In the genomic region with DNA sequence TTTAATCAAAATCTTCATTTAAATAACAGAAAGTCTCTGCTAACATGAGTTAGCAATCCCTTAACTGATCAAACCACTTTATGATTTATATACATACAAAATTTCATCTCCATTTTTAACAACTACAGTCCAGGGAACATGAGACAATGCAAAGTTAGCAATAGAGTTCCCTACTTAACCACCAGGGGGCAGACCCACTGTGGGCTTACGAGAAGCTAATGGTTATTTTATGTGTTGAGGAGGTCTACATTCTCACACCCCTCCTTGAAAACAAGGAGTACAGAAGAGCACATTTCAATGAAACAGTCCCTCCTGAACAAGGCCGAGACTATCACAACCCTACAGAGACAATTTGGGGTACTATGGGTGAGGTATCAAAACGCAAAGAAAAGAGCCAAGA, we compare ENCODE assay signal across 8 mouse cellular contexts. TPM values are rescaled to one million over a fixed set of nuclear protein-coding genes. Genes with fewer than 3 reads are reported as not detected.
DNase-seq lines count a peak whose midpoint lies in the region; ATAC-seq and TF ChIP-seq lines count a peak whose summit lies in the region.

No protein-coding gene starts in this region.

- H3K4me2 ChIP-seq in limb, embryonic 11.5 days (ENCODE audit: low read depth, severe bottlenecking), result no peak overlapping the region

- no peaks in the 10 kb centered on the region for H3K9me3 ChIP-seq in limb, embryonic 11.5 days (ENCODE audit: control insufficient read depth, low read length)

- DNase-seq in frontal cortex, postnatal 36 days (ENCODE audit: low spot score in 2 of 2), result peak; percentile 25 to 52
- no peak for DNase-seq in frontal cortex, postnatal 14 days (ENCODE audit: low spot score in 2 of 2)
- DNase-seq in ovary, postnatal 14 days (ENCODE audit: low spot score), result peak; percentile 32
- no peak for DNase-seq in ovary, adult 18-20 months (ENCODE audit: low spot score)
- peak; percentile 30 to 33 for DNase-seq in cerebellum, adult 2 months
- DNase-seq in limb, embryonic 11.5 days (ENCODE audit: low spot score), result peak; percentile 59
- peak; percentile 37 to 72 for DNase-seq in spleen, postnatal 4 days (ENCODE audit: low spot score in 2 of 2)

- no peak for TF ChIP-seq POLR2A in cerebellum, adult 2 months (IDR thresholded peaks at IDR 0.05; ENCODE audit: borderline replicate concordance, insufficient read depth, low read length)

- H3K4me3 ChIP-seq in cerebellum, adult 2 months (replicated peaks; ENCODE audit: insufficient read depth, low read depth, low read length), result no peak overlapping the region
- no peak overlapping the region for H3K4me3 ChIP-seq in limb, embryonic 11.5 days (ENCODE audit: low read depth, low read length)

- no peak overlapping the region for H3K27ac ChIP-seq in cerebellum, adult 2 months (ENCODE audit: insufficient read depth, low read length)
- H3K27ac ChIP-seq in limb, embryonic 11.5 days (replicated peaks; ENCODE audit: low read depth, low read length), result no peak overlapping the region

- peaks cover 6% of the 10 kb centered on the region for H3K4me1 ChIP-seq in cerebellum, adult 2 months (ENCODE audit: control insufficient read depth, insufficient read depth, low read length)
- no peaks in the 10 kb centered on the region for H3K4me1 ChIP-seq in limb, embryonic 11.5 days (ENCODE audit: control insufficient read depth, insufficient read depth, low read length)

- peak; percentile 47; the same call in 1 of the 2 replicates for ATAC-seq in granulocyte monocyte progenitor cell, adult 5-6 weeks (replicated peaks; ENCODE audit: poor library complexity, severe bottlenecking)
- ATAC-seq in limb, embryonic 11.5 days (ENCODE audit: insufficient number of reproducible peaks, low FRiP score, low TSS enrichment, low read depth), result no peak

- H3K9ac ChIP-seq in limb, embryonic 11.5 days (ENCODE audit: low read length), result no peak overlapping the region

- peak; percentile 35; the same call in 1 of the 2 replicates for TF ChIP-seq CTCF in cerebellum, adult 2 months (IDR thresholded peaks at IDR 0.05; ENCODE audit: borderline replicate concordance, insufficient read depth, low read depth, low read length)

- 55% methylated on average over 3 of the region's 3 CpGs for WGBS in cerebellum, adult 2 months
- 49% methylated on average over 3 of the region's 3 CpGs for WGBS in limb, embryonic 11.5 days

- H3K36me3 ChIP-seq in limb, embryonic 11.5 days (ENCODE audit: control insufficient read depth, insufficient read depth, low read length), result no peaks in the 10 kb centered on the region

- no peaks in the 10 kb centered on the region for H3K27me3 ChIP-seq in cerebellum, adult 2 months (ENCODE audit: control insufficient read depth, insufficient read depth, low read length)
- H3K27me3 ChIP-seq in limb, embryonic 11.5 days (ENCODE audit: control insufficient read depth, insufficient read depth, low read length), result no peaks in the 10 kb centered on the region

RNA-seq across cellular contexts. Expression of a gene that starts 9.0 kb away (rescaled TPM):
- polyA plus RNA-seq in cerebellum, adult 2 months (2012; rRNA removed), result 1.9 and 2.8 TPM in 2 replicates
- total RNA-seq in granulocyte monocyte progenitor cell, adult 5-6 weeks (2014; fragmentation: Nextera tagmentation), result not detected in 2 replicates
- 0.98 TPM in 1 of 2 replicates, not detected in the other for total RNA-seq in granulocyte monocyte progenitor cell, adult 5-6 weeks (2017)
- polyA plus RNA-seq in limb, embryonic 11.5 days (2014; fragmentation: Nextera tagmentation; extraction: Ambion mirVana), result 1.9 and 2.5 TPM in 2 replicates

RNA-seq across cellular contexts. Expression of a gene that starts 33.2 kb away (rescaled TPM):
- polyA plus RNA-seq in cerebellum, adult 2 months (2012; rRNA removed), result 8.9 and 9.5 TPM in 2 replicates
- total RNA-seq in granulocyte monocyte progenitor cell, adult 5-6 weeks (2014; fragmentation: Nextera tagmentation), result 34.6 and 35.7 TPM in 2 replicates
- 39.8 and 44.6 TPM in 2 replicates for total RNA-seq in granulocyte monocyte progenitor cell, adult 5-6 weeks (2017)
- polyA plus RNA-seq in limb, embryonic 11.5 days (2014; fragmentation: Nextera tagmentation; extraction: Ambion mirVana), result 6.0 and 6.8 TPM in 2 replicates

Comparison
In these comparisons a context has a peak if more than half of its experiments do, and no peak if none do; other contexts are left out.
1. DNase-seq: peak in frontal cortex, postnatal 36 days (2 of 2), ovary, postnatal 14 days (single experiment), cerebellum, adult 2 months (2 of 2), limb, embryonic 11.5 days (single experiment) and spleen, postnatal 4 days (2 of 2); none in frontal cortex, postnatal 14 days (0 of 2) and ovary, adult 18-20 months (single experiment).